Mouse (Mus musculus) heart, adult 2 months (tissue): ENCODE measurements at regions not wholly inside any gene's neighbourhood (a gene's known extent, or its start where the extent isn't known, plus 50 kb on each side); places are given as distances from the start of the nearest gene placed in this dataset.

Source experiments
- DNase-seq, 2 experiments: peaks; one replicate each; pipeline ENCODE4 v3.0.0; 2021
- H3K27ac ChIP-seq: fragments of 200-600 bp; 2 replicates; pipeline ENCODE4 v1.8.1; 2022
- H3K27me3 ChIP-seq: fragments of 200-500 bp; 2 replicates; pipeline ENCODE4 v1.6.1; 2012; ENCODE audit warnings: mild to moderate bottlenecking, low read length, inconsistent platforms, mixed read lengths; ENCODE audit not compliant: control insufficient read depth, insufficient read depth
- H3K36me3 ChIP-seq: fragments of 200-500 bp; 2 replicates; pipeline ENCODE4 v1.6.1; 2012; ENCODE audit warnings: low read length, inconsistent platforms; ENCODE audit not compliant: control insufficient read depth, insufficient read depth
- H3K4me1 ChIP-seq: fragments of 200-500 bp; 2 replicates; pipeline ENCODE4 v1.6.1; 2011; ENCODE audit warnings: low read length; ENCODE audit not compliant: control insufficient read depth, insufficient read depth
- H3K4me3 ChIP-seq: fragments of 200-600 bp; 2 replicates; pipeline ENCODE4 v1.8.1; 2022
- H3K79me2 ChIP-seq: fragments of 200-500 bp; replicated peaks from 2 replicates; pipeline ENCODE4 v1.6.1; 2012; ENCODE audit warnings: mild to moderate bottlenecking, inconsistent platforms, low read length, moderate library complexity, mixed read lengths; ENCODE audit not compliant: control insufficient read depth, insufficient read depth
- H3K9ac ChIP-seq: fragments of 200-500 bp; 2 replicates; pipeline ENCODE4 v1.6.1; 2012; ENCODE audit warnings: low read depth, mild to moderate bottlenecking, control low read depth, inconsistent platforms, low read length, mixed read lengths
- CTCF ChIP-seq: fragments of 200-600 bp; IDR thresholded peaks from 2 replicates; pipeline ENCODE4 v1.8.1; 2022; ENCODE audit warnings: antibody characterized with exemption, mild to moderate bottlenecking, moderate library complexity
- EP300 ChIP-seq: fragments of 200-500 bp; IDR thresholded peaks from 2 replicates; pipeline ENCODE4 v1.6.1; 2011; ENCODE audit warnings: low read depth, low read length, control low read depth; ENCODE audit not compliant: insufficient read depth
- POLR2A ChIP-seq: fragments of 200-500 bp; IDR thresholded peaks from 2 replicates; pipeline ENCODE4 v1.6.1; 2011; ENCODE audit warnings: mild to moderate bottlenecking, low read depth, low read length, control low read depth; ENCODE audit not compliant: insufficient read depth
- WGBS: fragments of 180-500 bp; shearing (Covaris S2); methylation state at CpG from one replicate; pipeline ENCODE4 v1.1.7; 2018; 5-methylcytosine and 5-hydroxymethylcytosine counted together
- intact Hi-C: fragments of 180-260 bp; cut with DNase I; formaldehyde crosslinking; loops from one replicate; pipeline ENCODE4 v1.15.1; 2025

DNA sequence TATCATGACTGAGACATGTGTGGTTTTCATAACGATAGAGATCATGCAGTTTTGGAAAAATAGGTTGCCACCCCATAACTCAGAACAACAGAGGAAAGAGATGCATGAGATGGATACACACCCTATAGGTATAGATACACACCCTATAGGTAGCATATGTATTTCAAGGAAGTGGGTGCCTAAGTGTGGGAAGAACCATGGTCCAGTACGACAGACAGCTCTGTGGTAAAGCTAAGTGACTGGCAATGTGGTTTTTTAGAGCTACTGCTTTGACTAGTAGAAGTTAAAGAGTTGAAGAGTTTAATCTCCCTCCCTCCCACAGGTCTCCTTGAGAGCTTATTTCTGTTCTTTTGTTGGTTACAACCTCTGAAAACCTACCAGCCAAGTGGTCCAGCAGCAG is 60.2 kb upstream of the Clint1 start:
- Histone ChIP-seq H3K79me2 (no peaks in the 10 kb centered on the region), H3K36me3 (no peaks in the 10 kb centered on the region), H3K4me1 (peaks cover 1% of the 10 kb centered on the region; the same call in 1 of the 2 replicates), H3K27ac (no peak overlapping the region), H3K9ac (no peak overlapping the region), H3K4me3 (no peak overlapping the region), H3K27me3 (no peaks in the 10 kb centered on the region)
- WGBS: 90% methylated on average over 2 of the region's 2 CpGs
- intact Hi-C loops: no loop called here
- DNase-seq: no peak
- no peak for TF ChIP-seq CTCF
- TF ChIP-seq POLR2A: no peak
- no peak for TF ChIP-seq EP300

- Histone ChIP-seq H3K36me3 (no peaks in the 10 kb centered on the region), H3K9ac (no peak overlapping the region), H3K4me1 (peaks cover 1% of the 10 kb centered on the region; the same call in 1 of the 2 replicates), H3K79me2 (no peaks in the 10 kb centered on the region), H3K27ac (no peak overlapping the region), H3K4me3 (no peak overlapping the region), H3K27me3 (no peaks in the 10 kb centered on the region)
- TF ChIP-seq EP300 (no peak), CTCF (peak; percentile 50)
- intact Hi-C loops: loop anchor here (2.0 kb wide), 1 partner anchor 86 kb away; no protein-coding TSS in a partner anchor
- no peak for DNase-seq
- WGBS: 77% methylated on average over 5 of the region's 5 CpGs
These were observed 57.4 kb upstream of the Clint1 start for GRCm38 (mm10) chr11:45794361-45794981.

DNA sequence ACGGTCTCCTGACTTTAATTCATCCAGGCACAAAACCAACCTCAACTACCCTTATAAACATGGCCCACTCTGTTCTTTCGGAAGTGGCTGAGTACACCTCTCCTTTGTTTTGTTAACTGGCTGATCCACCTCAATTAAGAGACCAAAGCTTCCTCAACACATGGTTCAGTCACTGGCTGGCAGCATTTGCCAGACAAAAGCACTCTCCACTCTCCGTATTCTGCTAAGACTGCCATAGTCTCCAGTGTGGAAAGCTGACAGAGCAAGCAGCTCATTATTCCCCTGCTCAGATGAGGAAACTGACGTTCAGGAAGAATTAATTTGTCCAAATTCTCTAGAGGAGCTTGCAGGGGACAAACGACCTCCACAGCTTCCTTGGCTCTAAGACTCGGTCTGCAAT is 56.5 kb upstream of the Clint1 start:
- peaks cover 1% of the 10 kb centered on the region; the same call in 1 of the 2 replicates for H3K4me1 ChIP-seq
- WGBS: 46% methylated on average over 6 of the region's 6 CpGs
- no peaks in the 10 kb centered on the region for H3K27me3 ChIP-seq
- no peak overlapping the region for H3K9ac ChIP-seq
- H3K36me3 ChIP-seq: no peaks in the 10 kb centered on the region
- intact Hi-C loops: loop anchor here (1.0 to 2.0 kb wide), 2 partner anchors 85 to 89 kb away; no protein-coding TSS in a partner anchor
- H3K4me3 ChIP-seq: no peak overlapping the region
- no peaks in the 10 kb centered on the region for H3K79me2 ChIP-seq
- DNase-seq: no peak
- TF ChIP-seq CTCF (no peak), EP300 (no peak), POLR2A (no peak)
- H3K27ac ChIP-seq: no peak overlapping the region

DNA sequence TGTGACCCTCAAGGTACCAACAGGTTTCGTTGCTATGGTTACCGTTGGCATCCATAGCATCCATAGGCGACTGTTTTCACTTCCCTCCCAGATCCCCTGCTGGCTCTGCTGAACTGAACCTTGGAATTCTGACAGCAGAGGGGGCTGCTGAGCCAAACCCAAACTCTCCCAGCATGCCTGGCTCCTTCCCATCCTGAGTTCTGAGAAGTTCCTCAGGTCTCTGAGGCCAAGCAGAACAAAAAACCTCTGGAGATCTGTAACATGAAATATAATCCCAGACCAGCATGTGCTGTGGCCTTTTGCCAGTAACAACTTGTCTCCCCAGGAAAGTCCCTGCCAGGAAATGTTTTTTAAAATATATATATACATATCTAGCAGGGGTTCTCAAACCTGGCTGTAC is 56.1 kb upstream of the Clint1 start:
- H3K36me3 ChIP-seq: no peaks in the 10 kb centered on the region
- intact Hi-C loops: loop anchor here (1.0 to 2.0 kb wide), 2 partner anchors 85 to 89 kb away; no protein-coding TSS in a partner anchor
- TF ChIP-seq EP300 (0 out of 2 replicates have a peak, but pooled peaks have one; percentile 39), POLR2A (no peak), CTCF (peak; percentile 91)
- no peaks in the 10 kb centered on the region for H3K27me3 ChIP-seq
- no peak overlapping the region for H3K27ac ChIP-seq
- H3K4me3 ChIP-seq: no peak overlapping the region
- no peak overlapping the region for H3K9ac ChIP-seq
- WGBS: 12% methylated on average over 3 of the region's 3 CpGs
- H3K79me2 ChIP-seq: no peaks in the 10 kb centered on the region
- H3K4me1 ChIP-seq: peaks cover 1% of the 10 kb centered on the region; the same call in 1 of the 2 replicates
- DNase-seq: peak; percentile 70 to 81

DNA sequence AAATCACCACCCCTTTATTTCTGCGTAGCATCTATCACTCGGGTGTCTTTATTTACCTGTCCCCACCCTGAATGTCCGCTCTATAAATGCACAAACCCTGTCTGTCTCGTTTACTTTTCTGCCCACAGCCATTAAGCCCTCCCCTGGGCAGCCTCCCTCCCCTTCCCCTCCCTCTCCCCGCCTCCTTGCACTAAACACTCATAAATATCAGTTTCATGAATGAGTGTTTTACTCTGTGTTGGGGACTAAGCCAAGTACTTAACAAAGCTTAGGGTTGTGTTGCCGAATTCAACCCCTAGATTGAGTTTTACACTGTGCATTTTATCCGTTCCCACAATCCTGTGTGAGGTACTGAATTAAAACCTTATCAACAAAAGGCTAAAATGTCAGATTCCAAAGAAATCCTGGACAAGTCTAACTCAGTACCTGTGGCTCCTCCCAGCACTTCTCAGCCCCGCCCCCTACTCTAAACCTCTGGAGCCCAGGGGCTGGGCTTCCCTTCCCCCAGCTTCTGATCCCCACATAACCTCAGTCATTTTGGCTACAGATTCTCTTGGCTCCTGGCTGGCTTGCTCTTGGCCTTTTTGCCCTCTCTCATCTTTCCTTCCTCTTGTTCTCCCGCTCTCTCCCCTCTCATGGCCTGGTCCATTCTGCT is 52.0 kb upstream of the Clint1 start:
- no peak for TF ChIP-seq EP300
- TF ChIP-seq CTCF: no peak
- TF ChIP-seq POLR2A: no peak
- DNase-seq: no peak
- Histone ChIP-seq H3K4me1 (peaks cover 1% of the 10 kb centered on the region; the same call in 1 of the 2 replicates), H3K9ac (no peak overlapping the region), H3K36me3 (no peaks in the 10 kb centered on the region), H3K27me3 (no peaks in the 10 kb centered on the region), H3K27ac (no peak overlapping the region), H3K4me3 (no peak overlapping the region), H3K79me2 (no peaks in the 10 kb centered on the region)
- intact Hi-C loops: no loop called here
- WGBS: 47% methylated on average over 9 of the region's 9 CpGs
